Mouse (Mus musculus) neural tube, embryonic 14.5 days (tissue): Measurements from ENCODE around the gene Olfr867. TPM values are rescaled to one million over a fixed set of nuclear protein-coding genes. Genes with fewer than 3 reads are reported as not detected.

ENCODE experiments used
- ATAC-seq: fragments of 200-750 bp; cut with Nextera tagmentation; 2 replicates; pipeline ENCODE4 v1.8.0; 2017; ENCODE audit warnings: low read depth, mild to moderate bottlenecking, moderate TSS enrichment, moderate library complexity
- H3K27ac ChIP-seq: fragments of 300-500 bp; sonication (generic); 2 replicates; pipeline ENCODE4 v1.5.1; 2014; ENCODE audit warnings: low read depth, mild to moderate bottlenecking, control low read depth, low read length, moderate library complexity, mixed read lengths
- H3K27me3 ChIP-seq: fragments of 300-500 bp; sonication (generic); 2 replicates; pipeline ENCODE4 v1.6.1; 2014; ENCODE audit warnings: low read length; ENCODE audit not compliant: control insufficient read depth, insufficient read depth
- H3K36me3 ChIP-seq: fragments of 300-500 bp; sonication (generic); 2 replicates; pipeline ENCODE4 v1.6.1; 2014; ENCODE audit warnings: low read length, mixed read lengths; ENCODE audit not compliant: control insufficient read depth, insufficient read depth
- H3K4me1 ChIP-seq: fragments of 300-500 bp; sonication (generic); 2 replicates; pipeline ENCODE4 v1.6.1; 2014; ENCODE audit warnings: low read length; ENCODE audit not compliant: control insufficient read depth, insufficient read depth
- H3K4me2 ChIP-seq: fragments of 300-500 bp; sonication (generic); 2 replicates; pipeline ENCODE4 v1.6.1; 2014; ENCODE audit warnings: mild to moderate bottlenecking, low read depth, low read length, control low read depth
- H3K4me3 ChIP-seq: fragments of 300-500 bp; sonication (generic); 2 replicates; pipeline ENCODE4 v1.5.1; 2014; ENCODE audit warnings: low read depth, low read length, control low read depth, mixed read lengths
- H3K9ac ChIP-seq: fragments of 300-500 bp; sonication (generic); replicated peaks from 2 replicates; pipeline ENCODE4 v1.6.1; 2014; ENCODE audit warnings: low read depth, mild to moderate bottlenecking, control low read depth, low read length, mixed read lengths
- H3K9me3 ChIP-seq: fragments of 300-500 bp; sonication (generic); 2 replicates; pipeline ENCODE4 v1.6.1; 2016; ENCODE audit warnings: low read length; ENCODE audit not compliant: control insufficient read depth
- WGBS: fragments of 180-500 bp; shearing (Covaris S2); extraction: QIAGEN DNeasy Blood & Tissue Kit; methylation state at CpG from one replicate; pipeline ENCODE4 v1.1.7; 2014; 5-methylcytosine and 5-hydroxymethylcytosine counted together
- microRNA-seq: library from miRNA; unstranded; fragments of <30 nt; microRNA quantifications from one replicate; pipeline ENCODE4, GENCODE M21; 2016
- polyA plus RNA-seq: library from polyadenylated mRNA; unstranded; fragments of >200 nt; fragmentation: Nextera tagmentation; extraction: Ambion mirVana; gene quantifications from 2 replicates; pipeline ENCODE4 v1.2.1, GENCODE M21; 2014

Olfr867 gene
- polyA plus RNA-seq: not detected in 2 replicates

DNA sequence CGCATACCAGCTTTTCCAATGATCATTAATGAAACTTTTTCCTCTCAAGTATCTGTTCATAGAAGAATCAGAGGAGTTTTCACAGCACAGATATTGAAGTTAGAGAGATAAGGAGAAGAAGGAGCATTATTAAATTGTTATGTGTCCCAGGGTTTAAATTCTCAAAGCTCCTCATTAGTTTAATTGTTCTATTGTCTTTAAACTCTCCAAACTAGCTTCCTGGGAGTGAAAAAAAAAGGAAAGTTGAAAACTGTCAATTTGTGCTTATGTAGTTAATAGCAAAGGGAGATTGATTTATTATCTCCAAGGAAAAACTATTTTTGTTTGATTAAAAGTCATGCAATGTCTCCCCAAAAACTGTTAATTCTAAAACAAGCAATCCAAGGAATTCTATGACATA is at the start of gene Olfr867:
Gene Olfr867 (minus strand): TSS at position 101 of the 400 bp plus-strand sequence.
- Histone ChIP-seq H3K27ac (no peak within 1 kb of the TSS), H3K9ac (no peak within 1 kb of the TSS), H3K36me3 (no peaks in the 10 kb centered on the region), H3K4me3 (no peak within 1 kb of the TSS), H3K9me3 (peaks cover 3% of the 10 kb centered on the region; the same call in 1 of the 2 replicates), H3K4me1 (no peaks in the 10 kb centered on the region), H3K4me2 (no peak within 1 kb of the TSS), H3K27me3 (no peaks in the 10 kb centered on the region)
- 78% methylated on average over 1 of the region's 1 CpGs for WGBS
- ATAC-seq: no peak

DNA sequence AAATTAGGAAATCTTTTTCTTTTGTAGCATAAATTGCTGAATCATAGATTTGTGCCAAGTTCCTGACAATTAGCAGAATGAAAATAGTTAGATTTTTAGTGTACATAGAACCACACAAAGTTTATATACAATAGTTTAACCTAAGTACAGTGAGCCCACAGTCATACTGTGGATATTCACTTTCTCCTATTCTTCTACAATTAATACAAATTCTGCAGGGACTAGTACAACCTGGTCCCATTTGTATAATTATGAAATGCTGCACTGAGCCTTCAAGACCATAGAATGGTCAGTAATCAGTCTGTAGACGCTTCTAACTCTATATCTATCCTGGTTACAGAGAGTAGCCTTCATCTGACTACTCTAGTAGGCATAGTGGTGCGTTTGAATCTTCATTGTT is 41.0 kb upstream of the Olfr867 start, which contains the start of gene Olfr868:
Gene Olfr868 (plus strand): TSS at position 301 of the 400 bp plus-strand sequence.
- no peaks in the 10 kb centered on the region for H3K36me3 ChIP-seq
- H3K4me2 ChIP-seq: no peak within 1 kb of the TSS
- H3K9ac ChIP-seq: no peak within 1 kb of the TSS
- no peak for ATAC-seq
- H3K27me3 ChIP-seq: no peaks in the 10 kb centered on the region
- H3K4me1 ChIP-seq: no peaks in the 10 kb centered on the region
- peaks cover 7% of the 10 kb centered on the region; the same call in 1 of the 2 replicates for H3K9me3 ChIP-seq
- 40% methylated on average over 2 of the region's 2 CpGs for WGBS
- no peak within 1 kb of the TSS for H3K4me3 ChIP-seq
- H3K27ac ChIP-seq: no peak within 1 kb of the TSS

DNA sequence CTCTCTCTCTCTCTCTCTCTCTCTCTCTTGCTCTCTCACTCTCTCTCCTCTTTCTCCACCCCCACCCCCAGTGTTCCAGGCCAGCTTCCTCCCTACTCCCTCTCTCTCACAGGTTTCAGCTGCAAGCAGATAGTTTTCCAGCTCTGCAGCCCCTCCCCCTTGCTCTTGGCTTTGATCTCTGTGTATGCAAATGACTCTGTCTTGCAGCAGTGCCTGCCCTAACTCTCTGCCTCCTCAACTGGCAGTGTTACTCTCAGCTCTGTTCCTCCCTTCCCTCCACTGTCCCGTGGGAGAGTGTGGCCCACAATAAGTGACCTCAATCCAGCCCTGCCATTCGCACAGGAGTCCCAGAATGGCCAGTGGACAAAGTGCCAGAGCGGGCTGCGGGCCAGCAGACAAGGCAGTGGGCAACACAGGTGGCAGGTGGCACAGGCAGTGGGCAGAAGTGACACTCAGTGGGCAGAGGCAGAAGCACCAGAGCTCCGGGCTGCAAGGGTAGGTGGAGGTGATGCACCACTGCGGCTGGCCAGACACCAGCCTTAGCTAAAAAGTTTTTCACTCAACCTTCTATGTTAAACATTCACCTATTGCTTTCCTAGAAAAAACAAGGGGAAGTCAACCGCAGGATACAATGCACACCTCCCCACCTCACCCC is 16.3 kb upstream of the Olfr867 start:
- 71% methylated on average over 7 of the region's 7 CpGs for WGBS
- Histone ChIP-seq H3K4me1 (no peaks in the 10 kb centered on the region), H3K9ac (no peak overlapping the region), H3K4me3 (no peak overlapping the region), H3K4me2 (no peak overlapping the region), H3K27me3 (no peaks in the 10 kb centered on the region), H3K9me3 (peaks cover 14% of the 10 kb centered on the region), H3K36me3 (no peaks in the 10 kb centered on the region), H3K27ac (no peak overlapping the region)
- ATAC-seq: no peak

DNA sequence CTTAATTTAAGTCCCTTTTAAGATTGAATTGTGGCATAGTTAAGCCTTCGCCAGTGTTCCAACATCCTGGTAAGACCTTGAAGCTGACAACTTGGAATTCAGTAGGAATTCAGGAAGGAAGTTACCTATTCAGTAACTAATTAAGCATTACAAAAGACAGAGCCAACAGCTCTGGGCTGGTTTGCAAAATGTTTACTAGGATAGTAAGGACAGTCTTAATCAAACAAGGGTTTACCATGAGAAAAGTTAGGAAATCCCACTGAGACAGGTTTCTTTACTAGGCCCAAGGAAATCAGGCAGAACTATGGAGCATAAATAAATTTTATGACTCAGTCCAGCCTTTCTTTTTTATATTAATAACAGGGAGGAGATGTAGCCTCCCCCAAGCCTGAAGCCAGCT is 13.9 kb upstream of the Olfr867 start:
- Histone ChIP-seq H3K36me3 (no peaks in the 10 kb centered on the region), H3K4me2 (no peak overlapping the region), H3K9me3 (peaks cover 8% of the 10 kb centered on the region), H3K4me3 (no peak overlapping the region), H3K27ac (no peak overlapping the region), H3K9ac (no peak overlapping the region), H3K4me1 (no peaks in the 10 kb centered on the region), H3K27me3 (no peaks in the 10 kb centered on the region)
- ATAC-seq: no peak
- 94% methylated on average over 1 of the region's 1 CpGs for WGBS

DNA sequence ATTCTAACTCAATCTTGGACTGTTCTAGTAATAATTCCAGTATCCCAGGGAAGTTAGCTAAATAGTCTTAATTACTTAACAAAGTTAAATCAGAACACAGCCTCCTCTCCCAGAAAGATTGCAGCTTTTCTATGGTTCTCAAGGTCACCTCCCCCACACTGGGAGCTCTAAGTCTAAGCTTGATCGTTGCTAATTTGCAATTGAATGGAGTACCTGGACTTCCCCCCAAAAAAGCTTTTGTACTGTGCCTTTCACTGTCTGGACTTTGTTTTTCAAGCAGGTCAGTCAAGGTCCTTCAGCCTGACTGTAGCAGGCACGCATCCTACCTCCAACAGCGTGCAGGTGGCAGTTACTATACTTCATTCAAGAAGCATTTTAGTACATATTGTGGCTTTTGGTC is 12.9 kb upstream of the Olfr867 start:
- Histone ChIP-seq H3K27me3 (no peaks in the 10 kb centered on the region), H3K36me3 (no peaks in the 10 kb centered on the region), H3K27ac (no peak overlapping the region), H3K9ac (no peak overlapping the region), H3K4me1 (no peaks in the 10 kb centered on the region), H3K4me3 (no peak overlapping the region), H3K9me3 (peaks cover 8% of the 10 kb centered on the region), H3K4me2 (no peak overlapping the region)
- no peak for ATAC-seq
- WGBS: 77% methylated on average over 3 of the region's 3 CpGs

DNA sequence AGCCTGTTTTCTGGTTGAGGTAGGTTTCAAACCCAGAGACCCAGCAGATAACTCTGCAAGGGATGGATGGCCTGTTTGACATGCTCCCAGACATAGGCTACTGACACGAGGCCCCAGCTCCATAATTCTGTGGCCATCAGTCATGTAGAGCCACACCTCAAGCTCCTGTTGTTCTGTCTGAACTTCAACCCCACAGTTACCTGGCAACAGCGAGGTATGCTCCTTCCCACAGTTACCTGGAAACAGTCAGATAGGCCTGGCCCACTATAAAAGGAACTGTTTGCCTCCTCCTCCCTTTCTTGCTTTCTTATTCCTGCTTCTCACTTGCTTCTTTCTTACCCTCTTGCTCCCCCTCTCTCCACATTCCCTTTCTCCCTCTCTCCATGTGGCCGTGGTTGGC is 9.4 kb downstream of the Olfr867 start:
- H3K9me3 ChIP-seq: no peaks in the 10 kb centered on the region; the same call in 1 of the 2 replicates
- H3K9ac ChIP-seq: no peak overlapping the region
- no peaks in the 10 kb centered on the region for H3K4me1 ChIP-seq
- H3K36me3 ChIP-seq: no peaks in the 10 kb centered on the region
- H3K27me3 ChIP-seq: no peaks in the 10 kb centered on the region
- H3K4me3 ChIP-seq: no peak overlapping the region
- H3K4me2 ChIP-seq: no peak overlapping the region
- H3K27ac ChIP-seq: no peak overlapping the region
- no peak for ATAC-seq
- WGBS: 82% methylated on average over 3 of the region's 3 CpGs

DNA sequence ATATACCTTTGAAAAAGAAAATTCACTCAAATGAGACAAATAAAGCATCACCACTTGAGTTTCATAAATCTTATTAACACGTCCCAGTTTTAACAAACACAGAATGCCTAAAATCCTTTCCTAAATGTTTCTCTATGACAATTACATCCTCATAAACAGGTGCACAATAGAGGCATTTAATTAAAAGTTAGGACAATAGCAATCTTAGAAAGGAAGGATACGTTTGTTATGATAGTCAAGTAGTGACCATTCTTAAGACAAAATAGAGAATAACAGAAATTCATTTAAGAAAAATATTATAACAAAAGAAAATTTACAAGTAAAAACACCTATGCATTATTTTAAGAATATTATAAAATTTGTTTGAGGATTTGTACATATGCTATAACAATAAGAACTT is 29.4 kb downstream of the Olfr867 start, which contains the start of gene Olfr866:
Gene Olfr866 (minus strand): TSS at position 101 of the 400 bp plus-strand sequence.
- Histone ChIP-seq H3K36me3 (no peaks in the 10 kb centered on the region), H3K27me3 (no peaks in the 10 kb centered on the region), H3K4me1 (no peaks in the 10 kb centered on the region), H3K4me3 (no peak within 1 kb of the TSS), H3K4me2 (no peak within 1 kb of the TSS), H3K9ac (no peak within 1 kb of the TSS), H3K9me3 (peaks cover 4% of the 10 kb centered on the region; the same call in 1 of the 2 replicates), H3K27ac (no peak within 1 kb of the TSS)
- ATAC-seq: no peak
- 86% methylated on average over 2 of the region's 2 CpGs for WGBS

Small RNAs within 50 kb of the gene (microRNA-seq; reads per million reads assigned to microRNA genes)
- gene Gm26231 (not detected), gene Gm44395 (not detected)

Other genes starting within 250 kb of the Olfr867 start
- not detected in 2 replicates for gene Olfr860, start 207.8 kb downstream of the Olfr867 start, polyA plus RNA-seq
- not detected in 2 replicates for gene Olfr862, start 169.6 kb downstream of the Olfr867 start, polyA plus RNA-seq
- 0.15 and 0.20 TPM in 2 replicates for gene Olfr77, start 140.7 kb downstream of the Olfr867 start, polyA plus RNA-seq
- gene Olfr866, start 29.5 kb downstream of the Olfr867 start, polyA plus RNA-seq: not detected in 2 replicates
- not detected in 2 replicates for gene Olfr868, start 41.1 kb upstream of the Olfr867 start, polyA plus RNA-seq
- not detected in 2 replicates for gene Olfr869, start 71.4 kb upstream of the Olfr867 start, polyA plus RNA-seq
- not detected in 2 replicates for gene Olfr870, start 116.5 kb upstream of the Olfr867 start, polyA plus RNA-seq
- not detected in 2 replicates for gene Olfr871, start 154.6 kb upstream of the Olfr867 start, polyA plus RNA-seq
- not detected in 2 replicates for gene Olfr872, start 179.6 kb upstream of the Olfr867 start, polyA plus RNA-seq
- gene Olfr39, start 224.8 kb upstream of the Olfr867 start, polyA plus RNA-seq: not detected in 2 replicates
- gene Olfr873, start 241.0 kb upstream of the Olfr867 start, polyA plus RNA-seq: not detected in 2 replicates